Mouse (Mus musculus): ENCODE measurements around the gene Rxfp4. TPM values are rescaled to one million over a fixed set of nuclear protein-coding genes. Genes with fewer than 3 reads are reported as not detected.

Rxfp4 gene
- total RNA-seq, 1 experiment: not detected

DNA sequence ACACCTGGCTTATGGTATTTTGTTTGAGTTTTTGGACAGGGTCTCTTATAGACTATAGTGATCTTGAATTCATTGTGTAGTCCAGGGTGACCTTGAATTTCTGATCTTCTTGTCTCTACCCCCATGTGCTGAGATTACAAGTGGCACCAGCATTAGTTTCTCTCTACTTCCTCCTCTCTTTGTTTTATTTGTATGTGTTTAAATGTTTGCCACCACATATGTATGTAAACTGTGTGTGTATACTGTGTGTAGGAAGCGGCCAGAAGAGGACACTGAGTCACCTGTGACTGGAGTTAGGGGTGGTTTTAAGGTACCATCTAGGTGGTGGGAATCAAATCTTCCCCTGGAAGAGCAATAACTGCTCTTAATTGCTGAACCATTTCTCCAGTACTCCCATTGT, 45.1 kb upstream of the Rxfp4 start:
- in situ Hi-C loops (cut with MboI; ENCODE audit: low sequenced_read_pairs in 2 of 2, unreplicated experiment in 2 of 2): loop anchor here in 1 of 2 experiments (5.0 to 25.0 kb wide), 2 partner anchors 386 to 1339 kb away; no protein-coding TSS in a partner anchor
- TF ChIP-seq ZC3H11A (IDR thresholded peaks at IDR 0.05; ENCODE audit: borderline replicate concordance, low read depth, low read length) (no peak), CHD2 (IDR thresholded peaks at IDR 0.05; ENCODE audit: low read depth, low read length) (no peak), HCFC1 (IDR thresholded peaks at IDR 0.05; ENCODE audit: borderline replicate concordance, insufficient read depth, low read length) (no peak), MAFK (IDR thresholded peaks at IDR 0.05; ENCODE audit: insufficient read depth, low read depth, low read length) (no peak), ZNF384 (IDR thresholded peaks at IDR 0.05; ENCODE audit: low read depth, low read length) (no peak)
- Histone ChIP-seq H3K4me3 (ENCODE audit: insufficient read depth in 1 of 2, low read depth in 1 of 2, low read length in 2 of 2, poor library complexity in 1 of 2, severe bottlenecking in 1 of 2) (no peak overlapping the region), H3K36me3 (ENCODE audit: control insufficient read depth, insufficient read depth, low read length, poor library complexity, severe bottlenecking) (peaks cover 55% of the 10 kb centered on the region), H3K27ac (ENCODE audit: insufficient read depth, low read depth, low read length, poor library complexity, severe bottlenecking) (no peak overlapping the region), H3K9ac (ENCODE audit: insufficient read depth, low read depth, low read length, poor library complexity, severe bottlenecking) (no peak overlapping the region), H3K4me1 (ENCODE audit: control insufficient read depth in 2 of 2, insufficient read depth in 2 of 2, low read length in 2 of 2, poor library complexity in 1 of 2) (no peaks in the 10 kb centered on the region), H3K9me3 (ENCODE audit: control insufficient read depth, insufficient read depth, low read depth, low read length) (no peaks in the 10 kb centered on the region)
- DNase-seq (ENCODE audit: low read depth, low spot score): no peak

DNA sequence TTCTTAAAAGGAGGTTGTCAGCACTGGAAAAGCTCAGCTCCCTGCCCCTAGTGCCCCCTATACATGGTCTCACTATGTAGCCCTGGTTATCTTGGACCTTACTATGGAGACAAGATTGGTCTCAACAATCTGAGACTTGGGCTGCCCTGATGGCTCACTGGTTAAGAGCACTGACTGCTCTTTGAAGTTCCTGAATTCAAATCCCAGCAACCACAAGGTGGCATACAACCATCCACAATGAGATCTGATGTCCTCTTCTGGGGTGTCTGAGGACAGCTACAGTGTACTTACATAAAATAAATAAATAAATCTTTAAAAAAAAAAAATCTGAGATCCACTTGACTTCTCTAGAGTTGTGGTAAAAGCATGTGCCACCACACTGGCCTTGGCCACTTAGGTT, 42.6 kb upstream of the Rxfp4 start:
- in situ Hi-C loops (cut with MboI; ENCODE audit: low sequenced_read_pairs in 2 of 2, unreplicated experiment in 2 of 2): loop anchor here in 1 of 2 experiments (5.0 to 25.0 kb wide), 2 partner anchors 383 to 1342 kb away; no protein-coding TSS in a partner anchor
- no peak for TF ChIP-seq MAFK (IDR thresholded peaks at IDR 0.05; ENCODE audit: insufficient read depth, low read depth, low read length)
- TF ChIP-seq HCFC1 (IDR thresholded peaks at IDR 0.05; ENCODE audit: borderline replicate concordance, insufficient read depth, low read length): no peak
- no peak for TF ChIP-seq ZC3H11A (IDR thresholded peaks at IDR 0.05; ENCODE audit: borderline replicate concordance, low read depth, low read length)
- no peak for TF ChIP-seq CHD2 (IDR thresholded peaks at IDR 0.05; ENCODE audit: low read depth, low read length)
- no peak for TF ChIP-seq ZNF384 (IDR thresholded peaks at IDR 0.05; ENCODE audit: low read depth, low read length)
- Histone ChIP-seq H3K4me1 (ENCODE audit: control insufficient read depth in 2 of 2, insufficient read depth in 2 of 2, low read length in 2 of 2, poor library complexity in 1 of 2) (no peaks in the 10 kb centered on the region), H3K4me3 (ENCODE audit: insufficient read depth in 1 of 2, low read depth in 1 of 2, low read length in 2 of 2, poor library complexity in 1 of 2, severe bottlenecking in 1 of 2) (no peak overlapping the region), H3K9ac (ENCODE audit: insufficient read depth, low read depth, low read length, poor library complexity, severe bottlenecking) (no peak overlapping the region), H3K36me3 (ENCODE audit: control insufficient read depth, insufficient read depth, low read length, poor library complexity, severe bottlenecking) (peaks cover 64% of the 10 kb centered on the region), H3K9me3 (ENCODE audit: control insufficient read depth, insufficient read depth, low read depth, low read length) (no peaks in the 10 kb centered on the region), H3K27ac (ENCODE audit: insufficient read depth, low read depth, low read length, poor library complexity, severe bottlenecking) (no peak overlapping the region)
- DNase-seq (ENCODE audit: low read depth, low spot score): no peak

DNA sequence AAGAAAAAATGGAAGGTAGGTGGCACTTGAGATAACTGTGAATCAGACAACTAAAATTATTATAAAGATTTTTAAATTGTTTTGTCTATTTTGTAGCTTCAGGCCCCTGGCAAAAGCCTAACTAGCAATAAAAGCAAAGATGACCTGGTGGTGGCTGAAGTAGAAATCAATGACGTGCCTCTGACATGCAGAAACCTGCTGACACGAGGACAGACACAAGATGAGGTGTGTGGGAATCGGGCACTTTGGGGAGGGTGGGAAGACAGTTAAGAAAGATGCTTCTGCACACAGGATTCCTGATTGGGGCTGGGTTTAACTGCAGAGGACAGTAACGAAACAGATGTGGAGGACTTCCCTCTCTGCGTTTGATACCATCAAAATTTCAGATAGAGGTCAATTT, 36.1 kb upstream of the Rxfp4 start:
- DNase-seq (ENCODE audit: low read depth, low spot score): no peak
- Histone ChIP-seq H3K9me3 (ENCODE audit: control insufficient read depth, insufficient read depth, low read depth, low read length) (no peaks in the 10 kb centered on the region), H3K4me1 (ENCODE audit: control insufficient read depth in 2 of 2, insufficient read depth in 2 of 2, low read length in 2 of 2, poor library complexity in 1 of 2) (peaks cover 2 to 3% of the 10 kb centered on the region in 2 experiments; a peak in 2 of 4 replicates), H3K36me3 (ENCODE audit: control insufficient read depth, insufficient read depth, low read length, poor library complexity, severe bottlenecking) (peaks cover 38% of the 10 kb centered on the region), H3K9ac (ENCODE audit: insufficient read depth, low read depth, low read length, poor library complexity, severe bottlenecking) (no peak overlapping the region), H3K4me3 (ENCODE audit: insufficient read depth in 1 of 2, low read depth in 1 of 2, low read length in 2 of 2, poor library complexity in 1 of 2, severe bottlenecking in 1 of 2) (no peak overlapping the region), H3K27ac (ENCODE audit: insufficient read depth, low read depth, low read length, poor library complexity, severe bottlenecking) (no peak overlapping the region)
- TF ChIP-seq CHD2 (IDR thresholded peaks at IDR 0.05; ENCODE audit: low read depth, low read length): no peak
- no peak for TF ChIP-seq MAFK (IDR thresholded peaks at IDR 0.05; ENCODE audit: insufficient read depth, low read depth, low read length)
- no peak for TF ChIP-seq ZC3H11A (IDR thresholded peaks at IDR 0.05; ENCODE audit: borderline replicate concordance, low read depth, low read length)
- in situ Hi-C loops (cut with MboI; ENCODE audit: low sequenced_read_pairs in 2 of 2, unreplicated experiment in 2 of 2): loop anchor here in 1 of 2 experiments (25.0 kb wide), 1 partner anchor 1348 kb away; no protein-coding TSS in a partner anchor

DNA sequence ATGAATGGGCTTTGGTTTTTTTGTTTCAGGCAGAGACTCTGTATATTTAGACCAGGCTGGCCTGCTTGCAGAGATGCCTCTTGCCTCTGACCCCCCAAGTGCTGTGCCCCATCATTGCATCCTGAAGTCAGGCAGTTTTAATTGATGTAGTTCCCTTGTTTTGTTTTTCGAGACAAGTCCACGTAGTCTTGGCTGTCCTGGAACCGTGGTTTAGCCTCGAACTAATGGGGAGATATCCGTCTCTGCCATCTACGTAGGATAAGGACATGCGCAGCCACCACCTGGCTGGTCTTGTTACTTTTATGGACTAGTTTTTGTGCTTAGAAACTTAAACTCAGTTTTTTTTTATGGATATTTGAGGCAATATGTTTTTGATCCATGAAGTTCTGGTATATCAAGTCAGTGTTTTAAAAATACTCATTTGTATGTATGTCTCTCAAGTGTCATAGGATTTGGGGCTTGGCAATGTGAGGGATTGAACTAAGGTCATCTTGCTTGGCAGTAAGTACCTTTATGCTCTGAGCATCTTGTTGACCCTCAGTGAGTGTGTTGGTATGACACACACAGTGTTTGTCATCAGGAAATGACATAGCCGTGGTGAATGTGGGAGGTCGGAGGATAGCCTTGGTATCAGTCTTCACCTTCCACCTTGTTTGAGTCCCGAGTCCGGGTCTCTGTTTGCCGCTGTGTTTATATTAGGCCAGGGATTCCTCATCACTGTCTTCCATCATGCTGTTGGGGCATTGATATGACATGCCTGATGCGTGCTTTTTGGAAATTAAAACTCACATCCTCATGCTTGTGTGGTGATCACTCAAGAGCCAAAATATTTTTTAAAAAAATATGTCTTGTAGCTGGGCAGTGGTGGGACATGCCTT, 34.0 kb upstream of the Rxfp4 start:
- Histone ChIP-seq H3K36me3 (ENCODE audit: control insufficient read depth, insufficient read depth, low read length, poor library complexity, severe bottlenecking) (peaks cover 30% of the 10 kb centered on the region), H3K4me1 (ENCODE audit: control insufficient read depth in 2 of 2, insufficient read depth in 2 of 2, low read length in 2 of 2, poor library complexity in 1 of 2) (peaks cover 2 to 3% of the 10 kb centered on the region in 2 experiments; a peak in 2 of 4 replicates), H3K4me3 (ENCODE audit: insufficient read depth in 1 of 2, low read depth in 1 of 2, low read length in 2 of 2, poor library complexity in 1 of 2, severe bottlenecking in 1 of 2) (peak overlapping the region; percentile 98 to 100), H3K27ac (ENCODE audit: insufficient read depth, low read depth, low read length, poor library complexity, severe bottlenecking) (no peak overlapping the region), H3K9me3 (ENCODE audit: control insufficient read depth, insufficient read depth, low read depth, low read length) (no peaks in the 10 kb centered on the region), H3K9ac (ENCODE audit: insufficient read depth, low read depth, low read length, poor library complexity, severe bottlenecking) (peak overlapping the region; percentile 100)
- in situ Hi-C loops (cut with MboI; ENCODE audit: low sequenced_read_pairs in 2 of 2, unreplicated experiment in 2 of 2): loop anchor here in 1 of 2 experiments (25.0 kb wide), 1 partner anchor 1350 kb away; no protein-coding TSS in a partner anchor
- no peak for DNase-seq (ENCODE audit: low read depth, low spot score)
- no peak for TF ChIP-seq HCFC1 (IDR thresholded peaks at IDR 0.05; ENCODE audit: borderline replicate concordance, insufficient read depth, low read length)
- no peak for TF ChIP-seq ZNF384 (IDR thresholded peaks at IDR 0.05; ENCODE audit: low read depth, low read length)
- no peak for TF ChIP-seq MAFK (IDR thresholded peaks at IDR 0.05; ENCODE audit: insufficient read depth, low read depth, low read length)
- TF ChIP-seq ZC3H11A (IDR thresholded peaks at IDR 0.05; ENCODE audit: borderline replicate concordance, low read depth, low read length): no peak
- TF ChIP-seq CHD2 (IDR thresholded peaks at IDR 0.05; ENCODE audit: low read depth, low read length): no peak

Data from ES-E14 (cell line).